Mouse (Mus musculus) neural tube, embryonic 15.5 days (tissue): ENCODE results near the gene Shisa3. TPM values are rescaled to one million over a fixed set of nuclear protein-coding genes. Genes with fewer than 3 reads are reported as not detected.

ENCODE experiments used
- ATAC-seq: fragments of 200-750 bp; cut with Nextera tagmentation; 2 replicates; pipeline ENCODE4 v1.8.0; 2017; ENCODE audit warnings: mild to moderate bottlenecking, moderate TSS enrichment, moderate library complexity; ENCODE audit not compliant: low FRiP score
- H3K27ac ChIP-seq: fragments of 300-500 bp; sonication (generic); replicated peaks from 2 replicates; pipeline ENCODE4 v1.5.1; 2015; ENCODE audit warnings: mild to moderate bottlenecking, inconsistent platforms
- H3K27me3 ChIP-seq: fragments of 300-500 bp; sonication (generic); replicated peaks from 2 replicates; pipeline ENCODE4 v1.6.1; 2015; ENCODE audit warnings: inconsistent platforms
- H3K36me3 ChIP-seq: fragments of 300-500 bp; sonication (generic); 2 replicates; pipeline ENCODE4 v1.6.1; 2015; ENCODE audit warnings: inconsistent platforms
- H3K4me1 ChIP-seq: fragments of 300-500 bp; sonication (generic); 2 replicates; pipeline ENCODE4 v1.6.1; 2015; ENCODE audit warnings: inconsistent platforms
- H3K4me2 ChIP-seq: fragments of 300-500 bp; sonication (generic); 2 replicates; pipeline ENCODE4 v1.6.1; 2015; ENCODE audit warnings: inconsistent platforms, mild to moderate bottlenecking, moderate library complexity
- H3K4me3 ChIP-seq: fragments of 300-500 bp; sonication (generic); replicated peaks from 2 replicates; pipeline ENCODE4 v1.5.1; 2015; ENCODE audit warnings: mild to moderate bottlenecking, inconsistent platforms
- H3K9ac ChIP-seq: fragments of 300-500 bp; sonication (generic); replicated peaks from 2 replicates; pipeline ENCODE4 v1.6.1; 2015; ENCODE audit warnings: mild to moderate bottlenecking, inconsistent platforms
- H3K9me3 ChIP-seq: fragments of 300-500 bp; sonication (generic); replicated peaks from 2 replicates; pipeline ENCODE4 v1.6.1; 2016; ENCODE audit warnings: inconsistent platforms
- WGBS: fragments of 180-500 bp; shearing (Covaris S2); methylation state at CpG from one replicate; pipeline ENCODE4 v1.1.7; 2015; ENCODE audit warnings: mixed read lengths; 5-methylcytosine and 5-hydroxymethylcytosine counted together
- polyA plus RNA-seq: library from polyadenylated mRNA; unstranded; fragments of >200 nt; fragmentation: Nextera tagmentation; extraction: Ambion mirVana; gene quantifications from 2 replicates; pipeline ENCODE4 v1.2.1, GENCODE M21; 2015

The Shisa3 gene
- polyA plus RNA-seq, result 3.0 and 3.7 TPM in 2 replicates

DNA sequence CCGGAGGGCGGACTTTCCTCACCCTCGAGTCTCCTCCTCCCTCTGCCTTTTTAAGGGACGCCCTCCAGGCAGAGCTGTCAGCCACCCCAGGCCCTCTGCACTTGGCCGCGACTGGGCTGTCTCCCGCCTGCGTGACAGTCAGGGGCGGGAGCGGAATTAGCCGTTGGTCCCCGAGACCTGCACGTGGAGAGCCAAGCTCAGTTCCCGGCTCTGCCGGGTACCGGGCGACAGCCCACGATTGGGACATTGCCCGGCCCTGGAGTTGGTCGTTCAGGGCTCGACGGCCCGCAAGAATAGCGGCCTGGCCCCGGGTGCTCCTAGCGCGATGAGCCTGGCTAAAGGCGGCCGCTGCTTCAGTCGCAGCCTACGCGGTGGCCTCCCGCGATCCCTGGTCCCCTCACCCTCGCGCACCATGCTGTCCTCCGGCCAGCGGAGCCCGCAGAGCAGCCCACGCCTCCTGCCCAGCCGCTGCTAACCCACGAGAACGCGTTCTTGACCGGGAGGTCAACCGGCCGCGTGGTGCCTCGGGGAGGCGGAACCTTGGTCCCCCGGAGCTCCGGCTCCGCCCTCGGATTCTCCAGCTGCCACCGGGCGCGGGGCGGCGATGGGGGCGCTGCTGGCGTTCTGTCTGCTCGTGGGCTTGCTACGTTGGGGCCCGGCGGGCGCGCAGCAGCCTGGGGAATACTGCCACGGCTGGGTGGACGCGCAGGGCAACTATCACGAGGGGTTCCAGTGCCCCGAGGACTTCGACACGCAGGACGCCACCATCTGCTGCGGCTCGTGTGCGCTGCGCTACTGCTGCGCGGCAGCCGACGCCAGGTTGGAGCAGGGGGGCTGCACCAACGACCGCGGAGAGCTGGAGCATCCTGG is at the start of gene Shisa3:
Gene Shisa3 (plus strand): TSS at position 79 of the 870 bp plus-strand sequence.
- no peaks in the 10 kb centered on the region for H3K36me3 ChIP-seq
- ATAC-seq, result peak; percentile 72
- peak within 1 kb of the TSS; percentile 29 for H3K9ac ChIP-seq
- peak within 1 kb of the TSS; percentile 76 for H3K4me2 ChIP-seq
- no peak within 1 kb of the TSS for H3K27ac ChIP-seq
- H3K27me3 ChIP-seq, result peaks cover 56% of the 10 kb centered on the region
- peak within 1 kb of the TSS; percentile 45 for H3K4me3 ChIP-seq
- peaks cover 25% of the 10 kb centered on the region for H3K4me1 ChIP-seq
- WGBS, result under 1% methylated on average over 86 of the region's 86 CpGs
- no peaks in the 10 kb centered on the region for H3K9me3 ChIP-seq

DNA sequence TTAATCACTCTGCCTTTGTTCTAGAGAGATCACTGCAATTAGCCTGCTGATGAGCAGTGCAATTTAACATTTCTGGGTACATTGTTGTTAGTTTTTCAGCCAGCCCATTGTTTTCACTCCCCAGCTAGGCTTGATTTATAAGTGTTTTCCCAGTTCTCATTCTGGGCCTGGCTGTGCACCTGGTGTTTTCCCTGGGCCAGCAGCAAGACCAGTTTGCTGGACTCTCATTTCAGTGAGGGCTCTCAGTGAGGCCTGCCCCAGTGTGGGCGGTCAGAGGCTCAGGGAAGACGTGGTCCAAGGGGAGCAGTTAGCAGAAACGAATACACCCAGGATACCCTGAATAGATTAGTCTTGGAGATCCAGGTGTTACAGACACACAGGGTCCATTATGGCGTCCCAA is 49.0 kb upstream of the Shisa3 start:
- WGBS, result 32% methylated on average over 4 of the region's 4 CpGs
- ATAC-seq, result no peak
- H3K4me2 ChIP-seq, result no peak overlapping the region

DNA sequence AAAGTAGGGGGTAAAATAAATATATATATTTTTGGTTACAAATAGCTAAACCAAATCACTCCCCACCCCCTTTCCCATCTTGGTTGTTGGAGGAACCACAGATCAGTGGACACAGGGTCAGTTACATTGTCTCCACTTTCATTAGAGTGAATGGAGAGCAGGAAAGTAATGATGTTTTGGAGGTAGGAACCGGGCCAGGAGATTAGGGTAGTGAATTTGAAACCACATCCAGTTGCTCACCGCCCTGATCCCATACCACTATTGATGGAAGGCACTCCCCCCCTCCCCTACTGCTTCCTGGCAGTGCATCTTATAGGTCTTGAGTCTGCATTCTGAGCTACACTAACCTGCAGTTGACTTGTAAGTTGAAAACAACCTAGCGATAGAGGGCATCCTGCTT is 48.6 kb upstream of the Shisa3 start:
- H3K27ac ChIP-seq, result no peak overlapping the region
- no peaks in the 10 kb centered on the region for H3K4me1 ChIP-seq
- no peak overlapping the region for H3K4me2 ChIP-seq
- 88% methylated on average over 3 of the region's 3 CpGs for WGBS
- no peaks in the 10 kb centered on the region for H3K9me3 ChIP-seq
- no peaks in the 10 kb centered on the region for H3K36me3 ChIP-seq
- no peak for ATAC-seq
- no peaks in the 10 kb centered on the region for H3K27me3 ChIP-seq
- H3K4me3 ChIP-seq, result no peak overlapping the region
- no peak overlapping the region for H3K9ac ChIP-seq

More for the DNA sequence above, 49.0 kb upstream of the Shisa3 start:
- Histone ChIP-seq H3K9ac (no peak overlapping the region), H3K36me3 (no peaks in the 10 kb centered on the region), H3K27ac (no peak overlapping the region), H3K27me3 (no peaks in the 10 kb centered on the region), H3K9me3 (no peaks in the 10 kb centered on the region), H3K4me1 (no peaks in the 10 kb centered on the region), H3K4me3 (no peak overlapping the region)

DNA sequence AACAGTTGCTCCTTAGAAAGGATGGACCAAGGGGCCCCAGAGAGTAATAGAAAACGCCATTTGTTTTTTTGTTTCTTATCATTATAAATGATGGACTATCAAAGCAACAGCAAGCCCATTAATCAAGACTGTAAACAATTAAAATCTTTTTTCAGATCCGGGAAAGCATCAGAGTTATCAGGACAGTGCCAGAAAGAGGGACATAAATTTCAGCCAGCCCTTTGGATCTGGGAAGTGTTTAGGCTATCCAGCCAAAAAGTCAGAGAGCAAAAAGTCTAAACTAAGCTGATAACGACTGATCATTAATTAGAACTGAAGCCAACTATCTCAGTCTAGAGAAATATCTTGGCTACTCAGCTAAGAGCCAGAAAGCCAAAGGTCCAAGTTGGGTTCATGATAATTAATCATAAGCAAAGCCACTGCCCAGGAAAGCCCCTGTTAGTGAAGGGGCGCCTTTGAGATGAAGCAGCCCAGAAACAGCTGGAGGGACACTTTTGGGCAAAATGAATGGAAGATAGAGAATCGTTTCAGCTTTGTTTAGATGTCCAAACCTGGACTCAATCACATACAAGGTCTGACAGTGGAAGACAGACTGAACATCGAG is 35.0 kb upstream of the Shisa3 start:
- H3K4me3 ChIP-seq, result no peak overlapping the region
- H3K9ac ChIP-seq, result no peak overlapping the region
- ATAC-seq, result no peak
- no peaks in the 10 kb centered on the region for H3K27me3 ChIP-seq
- 65% methylated on average over 6 of the region's 6 CpGs for WGBS
- 0 out of 2 replicates have a peak, but pooled peaks cover 4% of the 10 kb centered on the region for H3K4me1 ChIP-seq
- no peak overlapping the region for H3K27ac ChIP-seq
- H3K9me3 ChIP-seq, result no peaks in the 10 kb centered on the region
- H3K36me3 ChIP-seq, result no peaks in the 10 kb centered on the region
- H3K4me2 ChIP-seq, result no peak overlapping the region

DNA sequence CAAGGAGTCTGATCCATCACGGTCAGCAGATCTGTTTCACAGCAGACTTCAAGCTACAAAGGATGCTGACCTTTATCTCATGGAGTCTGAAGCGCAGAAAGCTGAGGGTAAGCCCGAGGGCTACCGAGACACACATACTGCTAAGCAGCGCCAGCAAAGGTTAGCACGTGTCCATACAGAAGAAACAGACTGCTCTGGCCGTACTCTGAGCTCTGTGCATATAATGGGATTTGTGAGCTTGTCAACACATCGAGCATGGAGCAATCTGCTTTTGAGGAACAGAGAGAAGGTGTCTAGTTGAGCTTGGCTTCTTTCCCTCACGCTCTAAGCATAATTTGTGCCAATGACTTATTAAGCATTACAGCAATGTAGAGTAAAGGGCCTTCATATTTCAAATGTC is 33.6 kb upstream of the Shisa3 start:
- 90% methylated on average over 9 of the region's 9 CpGs for WGBS
- ATAC-seq, result no peak
- H3K4me1 ChIP-seq, result 0 out of 2 replicates have a peak, but pooled peaks cover 4% of the 10 kb centered on the region
- no peak overlapping the region for H3K9ac ChIP-seq
- no peak overlapping the region for H3K4me2 ChIP-seq
- no peaks in the 10 kb centered on the region for H3K36me3 ChIP-seq
- H3K9me3 ChIP-seq, result no peaks in the 10 kb centered on the region
- no peak overlapping the region for H3K4me3 ChIP-seq
- no peak overlapping the region for H3K27ac ChIP-seq
- no peaks in the 10 kb centered on the region for H3K27me3 ChIP-seq

DNA sequence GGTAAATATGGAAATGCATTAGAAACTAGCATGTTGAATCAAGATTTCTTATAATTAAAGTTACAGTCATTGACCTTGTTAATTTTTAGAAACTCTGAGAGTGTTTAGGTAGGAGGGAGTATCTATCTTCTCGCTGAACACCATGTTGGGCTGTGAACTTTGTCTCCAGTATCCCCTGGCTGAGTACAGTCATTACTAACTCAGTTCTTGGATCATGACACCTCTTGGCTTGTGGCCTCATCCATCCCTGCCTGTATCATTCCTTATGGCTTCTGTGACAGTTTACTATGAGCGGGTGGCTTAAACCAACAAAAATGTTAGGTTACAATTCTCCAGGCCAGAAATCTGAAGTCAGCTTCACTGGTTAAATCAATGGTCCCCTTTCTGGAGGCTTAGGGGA is 32.0 kb upstream of the Shisa3 start:
- Histone ChIP-seq H3K4me3 (no peak overlapping the region), H3K36me3 (no peaks in the 10 kb centered on the region), H3K4me2 (no peak overlapping the region), H3K9me3 (no peaks in the 10 kb centered on the region), H3K27ac (no peak overlapping the region), H3K4me1 (0 out of 2 replicates have a peak, but pooled peaks cover 4% of the 10 kb centered on the region), H3K9ac (no peak overlapping the region), H3K27me3 (no peaks in the 10 kb centered on the region)
- ATAC-seq, result no peak
- 89% methylated on average over 2 of the region's 2 CpGs for WGBS

DNA sequence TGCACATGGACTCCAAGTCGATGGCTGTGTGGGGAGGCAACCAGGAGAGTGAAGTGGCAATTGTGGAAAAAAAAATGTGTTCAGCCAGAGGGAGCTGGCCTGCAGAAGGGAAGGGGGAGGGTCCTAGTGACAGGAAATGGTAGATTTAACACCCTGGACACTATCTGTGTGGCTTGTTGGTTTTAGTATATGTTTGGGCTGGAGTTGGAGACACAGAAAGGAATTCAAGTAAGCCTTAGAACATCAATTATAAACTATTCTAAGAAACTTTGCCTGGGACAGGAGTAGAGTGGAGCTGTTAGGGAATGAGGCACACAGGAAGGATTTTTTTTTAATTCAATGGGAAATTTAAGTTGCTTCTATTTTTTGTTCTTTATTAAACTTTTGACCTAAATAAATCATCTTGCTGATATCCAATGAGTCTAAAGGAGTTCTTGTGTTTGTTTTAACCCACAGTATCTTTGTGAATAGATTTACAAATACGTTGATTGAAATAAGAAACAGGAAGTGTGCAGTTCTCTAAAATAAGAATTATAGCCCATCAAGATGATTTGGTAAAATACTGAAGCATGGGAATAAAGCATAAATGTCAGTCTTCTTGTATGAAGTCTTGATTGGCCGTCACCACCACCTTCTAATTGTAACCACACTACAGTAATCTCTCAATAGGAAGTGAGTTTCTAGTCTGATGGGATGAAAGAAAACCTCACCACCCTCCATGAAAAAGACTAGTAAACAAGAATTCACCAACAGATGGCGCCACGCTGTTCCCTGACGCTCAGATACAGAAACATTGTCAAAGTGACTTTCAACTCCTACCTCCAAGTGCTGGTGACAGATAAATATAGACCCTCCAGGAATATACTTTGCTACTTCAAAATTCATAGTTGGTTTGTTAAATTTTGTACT is 27.7 kb upstream of the Shisa3 start:
- WGBS, result 52% methylated on average over 6 of the region's 6 CpGs
- no peak overlapping the region for H3K27ac ChIP-seq

DNA sequence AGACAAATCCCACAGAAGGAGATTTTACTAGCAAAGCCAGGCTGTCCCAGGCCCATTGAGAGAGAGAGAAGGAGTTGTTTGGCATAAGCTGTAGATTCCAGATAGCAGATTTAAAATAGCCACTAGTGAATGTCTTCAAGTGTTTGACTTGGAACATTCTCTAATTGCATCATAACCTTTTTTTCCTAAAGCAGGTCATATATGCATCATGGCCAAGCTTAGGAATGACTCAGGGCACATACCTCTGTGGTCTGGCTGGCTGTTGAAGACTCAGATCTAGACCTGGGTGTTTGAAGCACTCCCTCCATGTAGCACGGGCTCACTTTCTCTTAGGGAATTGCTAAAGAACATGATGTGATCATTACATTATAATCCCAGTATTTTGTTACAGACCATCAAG is 12.6 kb upstream of the Shisa3 start:
- Histone ChIP-seq H3K4me2 (no peak overlapping the region), H3K27ac (no peak overlapping the region), H3K9ac (no peak overlapping the region), H3K4me3 (no peak overlapping the region), H3K27me3 (no peaks in the 10 kb centered on the region), H3K36me3 (no peaks in the 10 kb centered on the region), H3K4me1 (no peaks in the 10 kb centered on the region), H3K9me3 (no peaks in the 10 kb centered on the region)
- ATAC-seq, result no peak
- 87% methylated on average over 1 of the region's 1 CpGs for WGBS

More for the DNA sequence above, 27.7 kb upstream of the Shisa3 start:
- Histone ChIP-seq H3K4me3 (no peak overlapping the region), H3K9me3 (no peaks in the 10 kb centered on the region), H3K36me3 (no peaks in the 10 kb centered on the region), H3K4me2 (no peak overlapping the region), H3K9ac (no peak overlapping the region), H3K4me1 (no peaks in the 10 kb centered on the region), H3K27me3 (no peaks in the 10 kb centered on the region)
- ATAC-seq, result no peak

DNA sequence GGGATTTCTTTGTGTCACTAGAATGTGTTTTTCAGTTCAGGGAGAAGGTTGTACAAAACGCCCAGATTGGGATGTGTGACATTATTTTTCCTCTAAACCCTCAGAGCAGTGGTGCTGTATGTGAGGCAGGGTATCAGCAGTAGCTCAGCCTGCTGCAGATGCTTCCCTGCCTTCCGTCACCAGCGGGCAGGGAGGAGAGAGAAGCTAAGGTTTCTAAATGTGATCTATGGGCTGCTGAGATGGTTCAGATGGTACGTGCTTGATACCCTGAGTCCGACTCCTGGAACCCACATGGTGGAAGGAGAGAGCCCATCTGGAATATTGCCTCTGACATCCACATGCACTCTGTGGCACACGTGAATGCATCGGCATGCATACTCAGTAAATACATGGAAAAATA is 12.1 kb upstream of the Shisa3 start:
- no peak for ATAC-seq
- H3K9me3 ChIP-seq, result no peaks in the 10 kb centered on the region
- no peaks in the 10 kb centered on the region for H3K4me1 ChIP-seq
- 65% methylated on average over 7 of the region's 7 CpGs for WGBS
- no peaks in the 10 kb centered on the region for H3K27me3 ChIP-seq
- no peak overlapping the region for H3K4me2 ChIP-seq
- H3K9ac ChIP-seq, result no peak overlapping the region
- no peak overlapping the region for H3K27ac ChIP-seq
- H3K4me3 ChIP-seq, result no peak overlapping the region
- no peaks in the 10 kb centered on the region for H3K36me3 ChIP-seq

DNA sequence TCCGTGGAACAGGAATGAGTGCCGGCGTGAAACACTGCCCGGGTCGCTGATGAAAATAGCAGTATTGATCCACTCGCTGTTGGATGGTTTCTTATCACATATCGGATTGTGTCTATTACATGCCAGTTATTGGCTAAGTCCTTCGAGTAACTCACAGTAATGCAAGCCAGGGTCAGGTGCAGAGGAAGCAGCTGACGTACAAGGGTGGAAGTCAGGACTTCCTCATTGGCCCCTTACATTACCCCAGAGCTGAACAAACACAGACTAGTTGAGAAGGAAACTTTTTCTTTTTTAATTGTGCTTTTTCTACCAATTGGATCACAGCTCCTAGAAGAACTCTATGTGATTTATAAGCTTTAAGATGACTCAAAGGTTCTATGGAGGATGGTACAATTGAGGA is 7.7 kb upstream of the Shisa3 start:
- 87% methylated on average over 9 of the region's 9 CpGs for WGBS
- Histone ChIP-seq H3K36me3 (no peaks in the 10 kb centered on the region), H3K9me3 (no peaks in the 10 kb centered on the region), H3K27me3 (peaks cover 20% of the 10 kb centered on the region), H3K4me1 (no peaks in the 10 kb centered on the region), H3K9ac (no peak overlapping the region), H3K4me3 (no peak overlapping the region), H3K27ac (no peak overlapping the region), H3K4me2 (no peak overlapping the region)
- ATAC-seq, result no peak

DNA sequence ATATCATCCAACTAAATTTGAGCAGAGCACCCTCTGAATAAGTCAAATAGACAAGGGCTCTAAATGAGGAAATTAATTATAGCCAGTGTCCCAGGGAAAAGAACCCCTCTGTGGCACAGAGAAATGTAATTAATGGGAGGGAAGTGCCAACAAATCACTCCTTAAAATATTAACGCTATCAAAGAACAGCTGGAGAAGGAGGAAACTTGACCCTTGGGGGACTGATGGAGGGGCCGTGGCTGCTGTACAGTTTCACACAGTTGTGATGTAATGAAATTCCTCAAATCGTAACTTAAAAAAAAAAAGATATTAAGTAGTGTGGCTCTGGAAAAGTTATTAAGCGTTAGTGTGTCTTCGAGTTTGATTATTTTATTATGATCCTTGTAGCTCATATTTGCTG is 1.7 kb upstream of the Shisa3 start:
- WGBS, result 38% methylated on average over 5 of the region's 5 CpGs
- Histone ChIP-seq H3K9ac (no peak overlapping the region), H3K27me3 (peaks cover 63% of the 10 kb centered on the region), H3K36me3 (no peaks in the 10 kb centered on the region), H3K4me3 (no peak overlapping the region), H3K4me2 (no peak overlapping the region), H3K9me3 (no peaks in the 10 kb centered on the region), H3K27ac (no peak overlapping the region), H3K4me1 (peaks cover 25% of the 10 kb centered on the region)
- no peak for ATAC-seq
